Mouse (Mus musculus) brown adipose tissue, adult 24 weeks (tissue): ENCODE measurements around the gene Cpt1c. TPM values are rescaled to one million over a fixed set of nuclear protein-coding genes. Genes with fewer than 3 reads are reported as not detected.
A peak's percentile ranks its signal among the peaks of the same experiment; 100 is the strongest.

Experiments
- H3K27ac ChIP-seq: fragments of 200-500 bp; replicated peaks from 2 replicates; pipeline ENCODE4 v1.5.1; 2012; ENCODE audit warnings: low read depth, mild to moderate bottlenecking, low read length
- H3K4me1 ChIP-seq: fragments of 200-500 bp; 2 replicates; pipeline ENCODE4 v1.6.1; 2012; ENCODE audit warnings: low read length, mixed read lengths; ENCODE audit not compliant: control insufficient read depth, insufficient read depth, insufficient read length
- H3K4me3 ChIP-seq: fragments of 200-500 bp; 2 replicates; pipeline ENCODE4 v1.5.1; 2012; ENCODE audit warnings: low read depth, mild to moderate bottlenecking, low read length, moderate library complexity; ENCODE audit not compliant: insufficient read depth
- polyA plus RNA-seq: library from polyadenylated mRNA; stranded (reverse); fragments of >200 nt; gene quantifications from 2 replicates; pipeline ENCODE4 v1.2.4, GENCODE M21; 2012; ENCODE audit not compliant: missing spikeins, insufficient read depth, insufficient read length

The Cpt1c gene
- polyA plus RNA-seq, 1 experiment: 0.75 TPM

DNA sequence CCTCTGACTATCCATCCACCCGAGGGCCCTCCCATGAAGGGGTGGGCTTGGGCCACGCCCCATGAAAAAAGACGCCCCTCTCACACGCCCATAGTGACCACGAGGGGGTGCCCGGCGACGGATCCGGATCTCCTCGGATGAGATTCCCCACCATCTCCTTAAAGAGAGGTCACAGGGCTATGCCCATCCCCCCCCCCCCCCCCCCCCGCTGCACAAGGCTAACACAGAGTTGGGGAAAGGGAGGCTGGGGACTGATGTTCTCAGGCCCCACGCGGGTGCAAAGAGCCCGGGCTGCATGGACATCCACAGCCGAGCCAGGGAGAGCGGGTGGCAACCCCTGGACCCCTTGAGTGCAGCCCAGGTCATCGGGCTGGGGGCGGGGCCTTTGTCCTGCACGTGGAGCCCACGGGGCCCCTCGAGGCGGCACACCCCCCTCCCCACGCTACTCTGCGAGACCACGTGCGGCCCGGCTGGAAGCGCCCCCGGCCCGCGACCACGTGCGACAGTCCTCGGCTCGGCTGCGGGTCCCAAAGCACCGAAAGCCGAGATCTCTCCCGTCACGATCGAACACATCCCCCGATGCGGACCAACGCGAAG is 11.0 kb upstream of the Cpt1c start:
- peaks cover 5% of the 10 kb centered on the region; the same call in 1 of the 2 replicates for H3K4me1 ChIP-seq
- H3K27ac ChIP-seq: peak overlapping the region; percentile 78
- peak overlapping the region; percentile 92 for H3K4me3 ChIP-seq

DNA sequence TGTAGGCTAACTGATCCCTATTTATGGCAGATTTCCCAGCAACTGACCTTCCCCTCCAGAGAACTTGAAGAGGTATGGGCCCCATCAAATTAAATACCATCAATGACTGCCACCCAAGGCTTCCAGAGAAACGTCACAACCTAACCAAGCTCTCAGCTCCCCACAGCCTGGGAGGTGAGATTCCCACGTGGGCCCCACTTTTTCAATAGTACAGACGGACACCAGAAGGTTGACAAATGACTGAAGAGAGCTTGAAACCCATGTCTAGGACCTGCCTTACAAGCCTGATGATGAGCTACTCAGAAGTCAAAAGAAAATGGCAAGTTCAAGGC is 10.1 kb upstream of the Cpt1c start:
- Histone ChIP-seq H3K4me3 (no peak overlapping the region), H3K27ac (no peak overlapping the region; the same call in 1 of the 2 replicates), H3K4me1 (peaks cover 5% of the 10 kb centered on the region; the same call in 1 of the 2 replicates)

DNA sequence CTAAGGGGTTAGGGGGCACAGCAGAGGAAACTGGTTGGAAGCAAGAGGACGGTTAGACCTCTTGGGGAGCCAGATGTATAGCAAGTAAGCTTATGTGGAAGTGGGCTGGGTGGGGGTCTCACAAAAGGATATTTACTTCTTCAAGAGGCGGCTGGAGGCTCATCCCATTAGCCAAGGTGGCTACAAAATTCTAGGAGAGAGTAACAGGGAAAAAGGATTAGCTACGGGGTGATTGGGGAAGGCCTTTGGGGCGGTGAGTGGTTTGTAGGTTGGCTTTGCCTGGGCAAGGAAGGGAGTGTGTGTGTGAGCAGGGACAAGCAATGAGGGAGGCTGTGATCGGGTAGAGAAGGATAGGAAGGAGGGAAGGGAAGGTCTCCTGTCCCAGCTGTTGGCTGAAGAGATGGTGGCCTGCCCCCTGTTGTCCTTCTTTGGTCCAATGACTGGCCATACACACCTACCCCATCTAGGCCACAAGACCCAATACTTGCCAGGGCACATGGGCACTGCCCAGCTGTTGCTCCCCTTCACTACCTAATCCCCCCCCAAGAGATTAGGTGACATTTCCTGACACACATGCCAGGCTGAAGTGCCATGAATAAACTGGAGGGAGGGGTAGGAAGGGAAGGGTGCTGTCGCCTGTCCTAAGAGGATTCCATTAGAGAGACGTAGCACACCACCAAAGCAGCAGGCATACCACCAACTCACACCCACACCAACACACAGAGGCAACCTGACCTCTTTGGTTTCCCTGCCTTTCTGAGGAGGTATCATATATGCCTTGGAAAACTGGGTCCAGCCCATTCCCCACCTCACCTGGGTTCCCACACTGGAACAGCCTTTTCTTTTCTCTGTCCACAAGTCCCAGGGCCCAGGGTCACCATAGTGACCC is 9.5 kb upstream of the Cpt1c start:
- Histone ChIP-seq H3K4me3 (no peak overlapping the region), H3K27ac (no peak overlapping the region)

DNA sequence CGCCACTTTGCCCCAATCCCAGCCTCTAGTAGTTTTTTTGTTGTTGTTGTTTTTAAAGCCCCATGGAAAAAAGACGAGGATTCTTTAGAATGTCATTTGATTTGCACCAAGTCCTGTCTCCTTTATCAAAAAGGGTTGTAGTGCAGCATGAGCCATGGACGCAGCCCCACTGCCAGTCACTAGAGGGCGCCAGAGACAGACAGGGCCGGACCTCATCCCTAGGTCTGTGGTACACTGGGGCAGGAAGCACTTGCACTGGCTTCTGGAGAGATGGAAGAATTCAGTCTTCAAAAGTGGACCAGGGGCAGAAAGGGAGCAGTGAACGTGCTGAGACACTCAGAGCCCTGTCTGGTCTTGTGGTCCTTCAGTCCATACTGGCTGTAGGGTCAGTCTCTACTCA is 8.4 kb upstream of the Cpt1c start:
- Histone ChIP-seq H3K4me3 (no peak overlapping the region), H3K4me1 (peaks cover 4% of the 10 kb centered on the region; the same call in 1 of the 2 replicates), H3K27ac (no peak overlapping the region)

More for the DNA sequence above, 9.5 kb upstream of the Cpt1c start:
- peaks cover 5% of the 10 kb centered on the region; the same call in 1 of the 2 replicates for H3K4me1 ChIP-seq

DNA sequence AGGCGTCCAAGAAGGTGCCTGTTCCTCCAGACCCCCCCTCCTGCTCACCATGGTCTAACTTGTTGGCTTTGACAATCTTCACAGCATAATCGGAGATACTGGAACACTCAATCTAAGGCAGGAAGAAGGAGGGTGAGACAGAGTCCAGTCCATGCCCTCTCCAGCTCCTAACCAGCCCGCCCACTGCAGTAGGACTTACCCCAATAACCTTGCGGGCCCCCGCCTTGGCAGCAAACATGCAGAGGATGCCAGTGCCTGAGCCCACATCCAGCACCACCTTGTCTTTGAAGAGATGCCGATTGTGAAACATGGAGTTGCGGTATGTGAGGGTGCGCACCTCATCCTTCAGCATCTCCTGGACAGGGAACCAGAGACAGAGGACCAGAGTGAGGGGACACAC is 6.9 kb upstream of the Cpt1c start:
- Histone ChIP-seq H3K27ac (no peak overlapping the region), H3K4me1 (no peaks in the 10 kb centered on the region), H3K4me3 (no peak overlapping the region)

- Histone ChIP-seq H3K4me3 (no peak overlapping the region), H3K27ac (no peak overlapping the region), H3K4me1 (no peaks in the 10 kb centered on the region)
These were observed 3.6 kb upstream of the Cpt1c start for GRCm38 (mm10) chr7:44978300-44978699.

GRCm38 (mm10) chr7:44975117-44975419 is 417 bp upstream of the Cpt1c start:
- Histone ChIP-seq H3K4me3 (no peak overlapping the region), H3K4me1 (no peaks in the 10 kb centered on the region), H3K27ac (no peak overlapping the region)

DNA sequence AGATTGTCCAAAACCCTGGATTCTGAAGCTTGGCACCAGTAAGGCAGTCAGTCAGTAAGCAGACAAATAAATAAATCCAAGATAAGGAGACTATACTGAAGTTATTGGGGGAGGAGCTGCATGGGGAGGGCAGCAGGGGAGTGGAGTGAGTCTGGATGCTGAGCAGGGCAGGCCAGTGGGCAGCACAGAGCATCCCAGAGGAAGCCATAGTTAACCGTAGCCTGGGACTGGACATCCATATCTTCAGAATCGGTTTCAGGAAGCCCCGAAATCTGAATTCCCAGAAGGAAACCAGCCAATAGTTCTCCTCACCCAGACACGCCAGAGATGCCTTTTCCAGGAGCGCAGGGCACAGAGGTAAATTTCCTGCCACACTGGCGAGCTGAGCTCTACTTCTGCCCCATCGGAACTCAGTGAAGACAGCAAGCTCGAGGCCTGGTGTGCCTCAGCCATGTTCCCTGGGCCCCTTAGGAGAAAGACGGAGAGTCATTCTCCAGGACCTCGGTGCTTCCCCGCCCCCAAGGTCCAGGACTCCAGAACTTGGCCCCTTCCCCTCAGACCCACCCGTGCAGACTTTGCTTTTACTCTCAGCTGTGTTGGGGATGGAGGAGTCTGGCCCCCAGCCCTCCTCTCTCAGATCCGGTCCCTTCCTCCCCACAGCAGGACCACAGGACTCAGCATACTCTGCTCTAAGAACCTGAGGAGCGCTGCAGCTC is 1.1 kb downstream of the Cpt1c start:
- Histone ChIP-seq H3K27ac (no peak overlapping the region), H3K4me3 (peak overlapping the region; percentile 59; the same call in 1 of the 2 replicates), H3K4me1 (no peaks in the 10 kb centered on the region)

DNA sequence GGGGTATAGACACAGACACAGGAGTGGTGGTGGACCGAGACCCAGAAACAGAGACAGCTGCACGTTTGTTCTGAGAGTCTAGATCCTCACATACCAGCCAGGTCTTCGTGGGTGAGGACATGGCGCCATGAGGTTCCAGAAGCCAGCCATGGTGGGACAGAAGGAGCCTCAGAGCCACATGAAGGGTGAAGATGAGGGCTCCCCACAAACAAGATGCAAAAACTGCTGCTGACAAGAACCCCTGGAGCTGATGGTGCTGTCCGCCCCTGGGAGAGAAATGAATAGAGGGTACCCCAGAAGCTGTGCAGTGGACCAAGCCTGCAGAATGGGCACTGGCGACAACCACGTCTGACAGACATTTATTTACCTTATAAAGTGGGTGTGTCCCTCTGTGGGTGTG is 3.5 kb downstream of the Cpt1c start:
- no peak overlapping the region for H3K27ac ChIP-seq
- no peaks in the 10 kb centered on the region for H3K4me1 ChIP-seq
- H3K4me3 ChIP-seq: peak overlapping the region; percentile 59; the same call in 1 of the 2 replicates

GRCm38 (mm10) chr7:44970231-44970691 is 4.4 kb downstream of the Cpt1c start:
- no peak overlapping the region for H3K27ac ChIP-seq
- H3K4me3 ChIP-seq: peak overlapping the region; percentile 59
- H3K4me1 ChIP-seq: no peaks in the 10 kb centered on the region

GRCm38 (mm10) chr7:44966638-44967037 is 8.0 kb downstream of the Cpt1c start:
- H3K27ac ChIP-seq: no peak overlapping the region
- H3K4me1 ChIP-seq: no peaks in the 10 kb centered on the region
- H3K4me3 ChIP-seq: no peak overlapping the region

GRCm38 (mm10) chr7:44965975-44966374 is 8.7 kb downstream of the Cpt1c start:
- no peaks in the 10 kb centered on the region for H3K4me1 ChIP-seq

DNA sequence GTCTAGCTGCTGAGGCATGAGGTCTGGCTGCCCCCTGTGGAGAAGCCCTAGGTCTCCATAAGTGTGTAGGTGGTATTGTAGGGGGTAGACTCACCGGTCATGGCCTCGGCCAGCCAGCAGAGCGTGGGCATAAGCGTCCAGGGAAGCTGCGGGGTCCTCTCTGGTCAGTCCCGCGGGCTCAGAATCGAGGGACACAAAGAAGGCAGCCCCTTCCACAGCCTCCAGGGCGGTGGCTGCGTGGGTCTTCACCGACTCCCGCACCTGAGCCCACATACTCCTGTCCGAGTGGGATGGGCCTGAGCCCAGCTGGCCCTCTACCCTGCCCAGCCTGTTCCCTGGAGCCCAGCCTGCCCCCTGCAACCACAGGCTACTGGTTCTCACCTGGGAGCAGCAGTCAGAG is 9.7 kb downstream of the Cpt1c start:
- Histone ChIP-seq H3K4me3 (no peak overlapping the region), H3K4me1 (no peaks in the 10 kb centered on the region), H3K27ac (no peak overlapping the region)

More at GRCm38 (mm10) chr7:44965975-44966374, 8.7 kb downstream of the Cpt1c start:
- Histone ChIP-seq H3K27ac (no peak overlapping the region), H3K4me3 (no peak overlapping the region)

GRCm38 (mm10) chr7:44962831-44963230 is 11.8 kb downstream of the Cpt1c start:
- H3K4me1 ChIP-seq: no peaks in the 10 kb centered on the region
- H3K4me3 ChIP-seq: no peak overlapping the region
- H3K27ac ChIP-seq: no peak overlapping the region

DNA sequence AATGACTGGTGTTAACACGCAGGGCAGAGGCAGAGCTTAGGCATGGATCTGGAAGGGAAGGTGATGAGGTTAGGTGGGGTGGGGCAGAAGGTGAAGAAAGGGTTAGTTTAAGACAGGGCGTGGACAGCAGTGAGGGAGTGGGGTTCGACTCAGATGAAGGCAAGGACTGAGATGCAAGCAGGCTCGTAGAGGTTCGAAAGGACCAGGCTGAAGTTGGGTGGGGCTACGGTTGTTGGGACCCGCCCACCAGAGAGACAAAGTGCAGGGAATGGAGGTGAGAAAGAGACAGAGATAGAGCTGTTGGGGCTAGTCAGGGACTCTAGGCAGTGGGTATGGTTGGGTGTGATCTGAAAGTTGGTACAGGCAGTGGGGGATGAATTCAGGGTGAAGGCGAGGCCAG is 12.3 kb downstream of the Cpt1c start:
- Histone ChIP-seq H3K4me3 (no peak overlapping the region), H3K4me1 (no peaks in the 10 kb centered on the region), H3K27ac (no peak overlapping the region)
